Mouse (Mus musculus) brain, embryonic 18.5 days (tissue): ENCODE measurements around the gene Mef2c.

ENCODE experiments used
- DNase-seq: peaks from one replicate; pipeline ENCODE4 v3.0.0-alpha.2; 2012; ENCODE audit warnings: low read depth, low spot score

Gene Mef2c

DNA sequence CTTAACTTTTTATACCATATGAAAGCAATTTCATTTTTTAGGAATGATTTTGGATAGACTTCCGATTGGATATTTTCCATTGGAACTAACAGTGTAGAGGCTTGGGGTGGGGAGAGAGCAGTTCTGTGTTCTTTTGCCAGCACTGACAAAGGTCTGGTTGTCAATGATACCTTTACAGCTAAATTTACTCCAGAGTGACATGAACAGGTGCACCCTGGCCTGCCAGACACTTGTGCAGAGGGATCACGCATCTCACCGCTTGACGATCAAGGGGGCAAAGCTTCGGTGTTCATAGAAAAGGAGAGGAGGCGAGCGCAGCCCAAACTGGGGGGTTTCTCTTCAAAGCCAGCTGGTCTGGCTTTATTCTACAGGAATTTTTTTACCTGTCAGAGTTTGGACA is at the start of gene Mef2c:
Gene Mef2c, plus strand, starts transcription at position 116 of the 400 bp plus-strand sequence.
- no peak for DNase-seq

DNA sequence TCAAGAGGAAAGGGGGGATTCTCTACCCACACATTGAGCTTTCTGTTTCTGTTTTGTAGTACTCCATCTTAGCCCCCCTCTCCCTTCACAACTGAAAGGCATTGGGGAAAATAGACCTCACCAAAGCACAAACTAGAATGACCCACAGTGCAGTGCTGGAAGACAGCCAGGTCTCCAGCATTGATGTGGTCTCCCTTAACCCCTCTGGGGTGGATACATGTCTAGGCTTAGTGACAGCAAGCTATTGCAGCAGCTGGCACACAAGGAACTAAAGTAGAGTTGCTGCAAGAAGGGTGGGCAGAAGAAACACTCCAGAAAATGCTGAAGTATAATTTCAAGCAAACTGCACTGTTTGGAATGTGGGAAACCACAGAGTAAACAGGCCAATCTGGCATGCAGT is 45.1 kb upstream of the Mef2c start:
- no peak for DNase-seq

DNA sequence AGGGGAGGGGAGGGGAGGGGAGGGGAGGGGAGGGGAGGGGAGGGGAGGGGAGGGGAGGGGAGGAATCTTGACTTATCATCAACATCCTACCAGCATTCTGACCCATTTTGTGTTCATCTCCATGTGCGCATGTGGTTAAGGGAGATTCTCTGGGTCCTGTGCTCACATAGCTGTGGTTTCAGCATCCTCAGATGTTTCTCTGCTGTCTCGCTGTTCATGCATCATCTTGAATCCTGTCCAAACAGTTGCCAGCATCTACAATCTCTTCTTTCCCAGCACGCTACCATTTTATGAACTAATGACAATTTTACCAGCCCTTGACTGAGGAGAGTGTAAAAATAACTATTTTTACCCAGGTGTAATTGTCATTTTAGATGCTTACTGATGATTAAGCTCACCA is 44.2 kb upstream of the Mef2c start:
- no peak for DNase-seq

DNA sequence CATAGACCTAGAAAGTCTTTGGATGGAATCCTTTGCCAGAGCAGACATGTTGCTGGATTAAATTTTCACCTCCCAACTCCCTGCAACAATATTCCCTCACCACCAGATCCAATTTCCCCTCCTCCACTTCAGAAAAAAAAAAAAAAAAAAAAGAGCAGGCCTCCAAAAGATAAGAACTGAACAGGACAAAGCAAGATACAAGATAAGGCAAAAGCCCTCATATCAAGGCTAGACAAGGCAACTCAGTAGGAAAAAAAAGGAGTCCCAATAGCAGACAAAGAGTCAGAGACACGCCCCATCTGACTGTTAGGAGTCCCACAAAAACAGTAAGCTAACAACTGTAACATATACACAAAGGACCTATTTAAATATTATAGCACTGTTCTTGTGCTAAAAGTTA is 43.2 kb upstream of the Mef2c start:
- no peak for DNase-seq

DNA sequence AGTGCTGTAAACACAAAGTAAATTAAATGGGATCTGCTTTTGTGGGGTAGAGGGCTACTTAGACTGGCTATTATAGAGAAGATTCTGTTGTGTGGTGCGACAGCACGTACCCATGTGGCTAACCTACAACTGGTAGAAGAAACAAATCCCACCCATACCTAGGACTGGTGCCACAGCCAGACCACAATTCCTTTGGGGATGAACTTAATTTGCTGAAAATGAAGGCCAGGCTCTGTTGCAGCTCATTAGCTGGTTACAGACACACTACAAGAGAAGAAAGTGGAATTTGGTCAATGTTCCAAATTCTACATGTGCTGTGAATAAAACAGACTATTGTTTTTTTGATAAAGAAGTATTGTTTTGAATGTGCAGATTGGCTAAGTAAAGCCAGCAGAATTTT is 42.3 kb upstream of the Mef2c start:
- no peak for DNase-seq

DNA sequence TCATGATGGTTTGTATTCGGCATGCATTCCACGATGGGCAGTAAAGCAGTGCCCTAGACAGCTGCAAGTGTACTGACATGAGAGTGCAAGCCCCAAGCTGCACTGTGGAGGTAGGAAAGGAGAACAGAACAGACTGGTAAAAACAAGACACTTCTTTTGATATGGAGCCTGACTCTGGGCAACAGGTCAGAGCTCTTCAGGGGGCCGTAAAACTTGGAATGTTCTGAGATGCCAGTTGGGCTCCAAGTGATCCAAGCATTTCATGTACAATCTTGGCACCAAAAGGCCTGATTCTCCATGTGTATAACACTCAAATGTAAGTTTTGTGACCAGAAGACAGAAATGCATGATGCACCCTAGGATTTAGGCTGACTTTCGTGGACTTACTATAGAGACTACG is 37.1 kb upstream of the Mef2c start:
- no peak for DNase-seq

DNA sequence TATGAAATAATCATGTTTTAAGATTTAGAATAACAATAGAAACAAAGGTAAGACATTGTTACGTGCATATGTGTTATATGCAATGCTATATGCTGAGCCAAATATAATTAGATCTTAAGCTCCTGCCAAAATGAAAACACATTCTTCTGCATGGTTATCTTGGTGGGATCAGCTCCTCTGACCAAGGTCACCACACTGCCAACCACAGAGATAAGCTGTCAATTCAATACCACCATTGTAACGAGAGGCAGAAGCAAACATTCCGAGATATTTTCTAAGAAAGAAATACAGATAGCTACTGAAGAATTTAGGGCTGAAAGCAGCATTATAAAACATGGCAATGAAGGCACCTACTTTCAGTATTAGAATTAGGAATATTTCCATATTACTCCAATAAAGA is 35.0 kb upstream of the Mef2c start:
- no peak for DNase-seq

DNA sequence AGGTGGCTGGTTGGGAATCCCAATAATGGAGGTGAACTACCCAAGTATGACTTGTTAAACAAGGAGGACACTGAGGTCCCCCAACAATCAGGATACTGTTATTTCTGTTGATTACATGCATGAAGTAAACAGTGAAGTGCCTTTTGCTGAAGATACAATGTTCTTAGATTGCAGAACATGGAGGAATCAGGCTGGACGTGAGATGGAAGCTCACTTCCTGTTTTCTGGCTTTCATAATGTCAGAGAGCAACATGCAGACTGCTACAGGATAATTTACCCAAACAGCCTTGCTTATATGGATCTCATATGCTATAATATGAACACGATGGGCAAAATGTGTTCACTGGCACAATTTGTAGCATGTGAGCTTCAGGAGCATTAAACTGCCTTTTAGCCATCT is 30.1 kb upstream of the Mef2c start:
- no peak for DNase-seq

DNA sequence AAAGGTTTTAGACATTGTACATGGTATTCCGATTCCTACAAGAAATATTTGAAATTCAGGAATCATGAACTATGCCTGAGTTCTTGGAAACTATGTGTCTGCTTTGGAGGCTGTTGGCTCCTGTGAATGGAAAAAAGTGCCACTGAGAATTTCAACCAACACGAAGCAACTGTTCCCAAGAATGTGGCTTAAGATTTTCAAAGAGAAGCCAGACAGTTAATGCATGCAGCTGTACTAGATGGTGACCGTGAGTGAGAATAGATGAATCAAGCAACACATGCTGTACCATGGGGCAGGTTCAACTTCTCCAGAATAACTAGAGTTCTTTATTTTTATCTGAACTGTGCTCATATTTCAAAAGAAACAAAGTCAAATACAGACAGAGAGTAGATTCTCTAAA is 23.4 kb upstream of the Mef2c start:
- peak; percentile 34 for DNase-seq

DNA sequence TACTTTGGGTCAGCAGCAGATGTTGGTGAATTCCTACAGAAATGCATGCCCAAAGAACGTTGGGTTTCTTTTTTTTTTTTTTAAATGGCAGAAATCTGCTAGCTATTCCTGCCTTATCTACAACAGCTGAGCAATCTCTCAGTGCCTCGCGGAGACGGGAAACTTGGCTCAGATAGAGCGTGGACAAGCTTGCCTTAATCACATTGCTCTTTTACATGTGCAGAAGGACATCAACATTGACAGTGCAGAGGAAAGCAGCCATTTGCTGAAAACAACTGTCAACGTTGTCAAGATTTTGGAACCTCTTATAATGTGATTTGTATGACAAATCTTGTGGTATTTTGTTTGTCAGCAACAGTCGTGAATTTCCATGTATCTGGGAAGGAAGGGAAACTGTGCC is 22.5 kb upstream of the Mef2c start:
- peak; percentile 62 for DNase-seq

DNA sequence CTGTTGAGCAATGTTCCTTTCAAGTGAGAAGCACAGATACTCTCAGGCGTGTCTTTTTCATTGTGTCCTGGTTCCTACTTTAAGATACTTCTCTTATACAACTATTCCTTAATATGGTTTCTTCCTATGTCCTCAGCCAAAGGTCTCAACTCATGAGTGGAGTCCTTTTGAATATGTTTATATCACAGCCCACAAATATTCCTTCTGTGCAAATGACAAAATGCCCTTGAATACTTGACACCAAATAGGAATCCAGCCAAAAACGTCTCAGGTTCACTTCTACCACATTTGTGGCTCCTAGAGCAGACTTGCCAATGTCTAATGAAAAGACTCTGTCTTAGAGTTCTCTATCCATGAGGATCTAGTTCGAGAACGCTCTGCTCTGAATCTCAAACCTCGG is 21.7 kb upstream of the Mef2c start:
- no peak for DNase-seq

DNA sequence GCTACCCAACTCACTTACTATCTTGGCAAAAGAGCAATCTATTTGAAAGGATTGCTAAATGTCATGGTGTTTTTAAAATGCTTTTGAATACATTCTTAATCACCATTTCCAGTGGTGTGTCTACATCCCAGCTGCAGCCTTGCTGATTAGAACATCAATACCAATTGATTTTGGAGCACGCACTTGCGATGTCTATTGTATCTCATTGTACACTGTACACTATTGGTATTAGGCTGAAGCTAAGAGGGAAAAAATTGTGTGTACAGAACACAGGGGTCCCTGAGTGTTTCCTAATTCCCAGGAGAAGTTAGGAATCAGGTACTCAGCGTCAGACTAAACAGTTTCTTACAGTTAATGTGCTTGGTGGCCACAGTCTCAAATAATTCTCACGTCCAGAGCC is 19.6 kb upstream of the Mef2c start:
- DNase-seq: no peak

DNA sequence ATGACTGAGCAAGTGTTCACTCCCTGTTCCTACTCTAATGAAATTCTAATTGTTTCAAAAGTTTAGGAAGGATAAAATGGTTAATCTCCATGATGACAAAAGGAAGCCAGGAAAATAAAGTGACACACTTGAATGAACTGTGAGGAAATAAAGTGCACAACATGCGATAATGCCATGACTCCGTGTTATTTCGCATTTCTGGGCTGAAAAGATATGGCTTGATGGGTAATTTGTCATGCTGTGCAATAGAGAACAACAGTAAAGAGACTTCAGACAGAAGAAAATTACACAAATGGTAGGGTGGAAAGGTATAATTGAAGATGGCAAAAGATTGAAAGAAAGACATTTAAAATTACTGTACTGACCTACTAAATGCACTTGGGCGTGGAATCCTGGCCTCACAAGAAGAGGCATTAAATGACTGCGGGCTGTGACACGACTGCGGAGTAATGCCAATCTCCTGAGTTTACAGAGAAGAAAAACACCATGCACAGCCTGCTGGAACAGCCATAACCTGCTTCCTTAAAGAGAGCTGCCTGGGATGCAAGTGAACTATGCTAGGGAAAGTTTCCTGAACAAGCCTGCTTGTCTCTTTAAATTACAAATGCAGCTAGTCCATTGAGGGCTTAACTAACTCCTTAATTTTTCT is 19.0 kb upstream of the Mef2c start:
- peak; percentile 3 for DNase-seq

DNA sequence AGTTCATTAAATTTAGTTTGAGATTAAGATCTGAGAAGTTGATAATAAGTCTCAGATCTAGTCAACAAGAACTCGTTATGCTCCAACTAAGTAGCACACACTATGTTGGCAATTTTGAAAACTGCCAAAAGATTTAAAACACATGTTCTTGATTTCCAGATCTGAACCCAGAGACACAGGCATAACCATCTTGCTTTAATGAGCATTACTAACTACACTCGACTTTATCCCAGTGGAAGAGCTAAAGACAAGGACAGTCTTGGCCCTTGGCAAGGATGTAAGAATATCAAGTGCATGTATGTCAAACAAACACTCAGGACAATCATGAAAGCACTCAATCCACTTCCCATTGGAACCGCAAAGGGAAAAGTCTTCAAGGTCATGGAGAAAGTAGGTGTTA is 11.8 kb upstream of the Mef2c start:
- DNase-seq: no peak

DNA sequence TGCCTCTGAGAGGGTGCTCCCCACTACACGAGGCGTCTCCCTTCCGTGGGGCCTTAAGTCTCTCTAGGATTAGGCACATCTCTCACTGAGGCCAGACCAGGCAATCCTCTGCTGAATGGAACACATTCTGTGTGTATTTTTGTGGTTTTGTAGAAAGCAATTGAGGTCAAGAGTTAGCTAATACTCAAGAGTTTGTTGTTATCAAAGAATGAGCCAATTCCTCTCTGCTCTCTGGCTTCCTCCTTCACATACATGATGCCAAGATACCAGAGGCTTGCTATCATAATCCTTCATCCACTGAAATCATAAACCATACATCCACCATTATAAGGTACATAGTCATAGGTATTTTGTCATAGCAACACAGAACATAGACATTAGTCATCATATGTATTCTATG is 6.1 kb upstream of the Mef2c start:
- no peak for DNase-seq

DNA sequence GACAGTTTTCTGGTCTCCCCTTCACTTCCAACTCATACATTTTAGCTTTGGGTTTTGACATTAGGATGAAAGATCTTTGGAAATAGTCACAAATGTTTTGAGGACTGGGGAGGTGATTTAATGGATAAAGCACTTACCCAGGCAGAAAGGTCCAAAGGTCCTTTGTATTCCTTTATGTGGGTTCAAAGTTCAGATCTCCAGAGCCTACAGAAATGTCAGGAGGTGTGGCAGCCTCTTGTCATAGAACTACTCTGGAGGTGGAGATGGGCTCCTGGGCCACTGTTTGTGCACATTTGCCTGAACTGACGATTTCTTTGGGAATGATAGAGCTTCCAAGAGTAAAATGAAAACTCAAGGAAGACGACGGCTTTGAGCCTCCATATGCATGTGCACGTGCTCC is 4.3 kb upstream of the Mef2c start:
- no peak for DNase-seq

DNA sequence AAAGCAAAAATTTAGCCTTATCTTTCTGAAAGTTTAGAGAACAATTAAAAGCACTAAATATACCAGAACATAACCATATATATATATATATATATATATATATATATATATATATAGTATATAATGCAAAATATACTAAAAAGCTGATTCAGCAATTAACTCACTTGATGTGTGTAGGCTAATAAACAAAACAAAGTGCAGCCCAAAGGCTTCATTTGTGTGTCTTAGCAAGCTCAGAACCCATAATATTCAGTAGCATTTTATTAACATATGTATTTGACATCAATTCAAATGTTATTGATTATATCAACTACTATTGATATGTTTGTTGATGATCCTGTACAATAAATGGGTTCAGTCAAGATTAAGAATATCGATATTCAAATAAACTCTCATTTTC is 3.9 kb downstream of the Mef2c start:
- no peak for DNase-seq

DNA sequence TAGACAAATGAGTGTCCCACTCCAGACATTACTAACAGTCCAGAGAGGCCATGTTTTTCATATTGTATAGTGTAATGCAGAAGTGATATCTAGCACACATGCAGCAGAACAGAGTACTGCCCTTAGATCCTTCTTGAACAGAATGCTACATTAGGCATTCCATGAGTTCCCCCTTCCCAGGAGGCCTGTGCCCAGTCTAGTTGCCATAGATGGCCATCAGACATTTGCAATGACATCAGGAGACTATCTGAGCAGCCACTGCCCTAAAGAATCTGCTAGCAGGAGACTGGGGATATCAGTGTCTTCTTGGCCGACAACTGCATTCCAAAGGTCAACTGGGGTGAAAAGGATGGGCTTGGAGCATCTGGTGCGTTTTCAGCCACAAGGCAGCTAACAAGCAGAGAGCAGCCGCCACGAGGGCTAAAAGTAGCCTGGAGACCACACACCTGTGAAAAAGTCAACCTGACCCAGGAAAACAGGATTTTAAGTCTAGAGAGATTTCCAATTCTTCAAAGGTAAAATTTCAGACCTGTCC is 11.2 kb downstream of the Mef2c start:
- DNase-seq: no peak

DNA sequence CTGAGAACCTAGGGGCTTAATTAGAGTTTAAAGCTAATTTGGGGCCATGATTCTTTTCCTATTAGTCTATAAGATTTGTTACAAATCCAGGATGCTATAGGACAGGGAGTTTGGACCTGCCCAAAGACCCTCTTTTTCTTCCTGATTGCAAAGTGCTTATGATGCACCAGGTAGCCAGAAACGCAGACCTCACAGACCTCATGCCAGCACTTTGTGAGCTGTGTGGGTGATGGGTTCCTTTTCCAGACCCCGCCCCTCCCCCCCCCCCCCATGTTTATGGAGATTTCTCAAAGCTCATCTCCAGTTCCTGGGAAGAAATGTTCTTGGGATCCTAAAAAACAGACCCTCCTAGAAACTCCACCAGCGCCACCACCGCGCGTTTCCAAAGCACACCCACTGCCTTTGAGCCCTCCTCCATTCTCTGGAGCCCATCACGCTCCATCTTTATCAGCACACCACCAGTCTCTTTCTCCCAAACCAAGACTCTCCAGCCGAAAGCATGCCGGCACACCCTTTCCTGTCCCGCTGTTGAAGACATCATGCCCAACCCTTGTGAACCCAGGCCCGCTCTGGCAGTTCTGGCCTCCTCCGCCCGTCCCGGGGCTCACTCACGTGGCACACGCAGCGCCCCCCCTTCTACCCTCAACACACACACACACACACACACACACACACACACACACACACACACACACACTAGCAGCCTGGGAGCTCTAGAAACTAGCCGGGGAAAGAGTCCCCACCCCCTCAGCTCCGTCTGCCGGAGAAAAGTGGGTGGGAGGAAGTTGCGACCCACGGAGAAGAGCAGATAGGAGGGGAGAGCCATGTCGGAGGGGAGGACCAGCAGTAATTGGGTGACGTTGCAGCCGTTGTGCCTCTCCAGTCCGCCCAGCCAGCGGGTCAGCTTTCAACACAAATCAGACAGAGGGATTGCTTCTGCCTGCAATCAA is 14.1 kb downstream of the Mef2c start:
- no peak for DNase-seq

DNA sequence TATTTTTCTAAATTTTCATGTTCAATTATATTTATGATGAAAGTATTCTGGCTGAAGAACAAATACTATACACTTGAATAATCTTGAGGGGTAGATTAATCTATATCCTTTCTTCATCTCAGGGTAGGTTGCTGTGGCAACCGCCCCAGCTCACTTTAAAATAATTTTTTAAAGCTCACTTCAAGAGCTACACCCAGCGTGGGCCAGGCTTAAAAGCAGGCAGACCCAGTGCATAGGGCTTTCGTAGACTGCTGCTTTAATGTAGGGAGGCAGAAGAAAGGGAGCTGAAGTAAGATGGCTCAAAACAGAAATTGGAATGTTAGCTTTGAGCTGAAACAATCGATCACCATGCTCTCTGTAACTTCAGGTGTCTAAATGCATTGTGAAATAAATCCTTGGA is 17.0 kb downstream of the Mef2c start:
- no peak for DNase-seq

DNA sequence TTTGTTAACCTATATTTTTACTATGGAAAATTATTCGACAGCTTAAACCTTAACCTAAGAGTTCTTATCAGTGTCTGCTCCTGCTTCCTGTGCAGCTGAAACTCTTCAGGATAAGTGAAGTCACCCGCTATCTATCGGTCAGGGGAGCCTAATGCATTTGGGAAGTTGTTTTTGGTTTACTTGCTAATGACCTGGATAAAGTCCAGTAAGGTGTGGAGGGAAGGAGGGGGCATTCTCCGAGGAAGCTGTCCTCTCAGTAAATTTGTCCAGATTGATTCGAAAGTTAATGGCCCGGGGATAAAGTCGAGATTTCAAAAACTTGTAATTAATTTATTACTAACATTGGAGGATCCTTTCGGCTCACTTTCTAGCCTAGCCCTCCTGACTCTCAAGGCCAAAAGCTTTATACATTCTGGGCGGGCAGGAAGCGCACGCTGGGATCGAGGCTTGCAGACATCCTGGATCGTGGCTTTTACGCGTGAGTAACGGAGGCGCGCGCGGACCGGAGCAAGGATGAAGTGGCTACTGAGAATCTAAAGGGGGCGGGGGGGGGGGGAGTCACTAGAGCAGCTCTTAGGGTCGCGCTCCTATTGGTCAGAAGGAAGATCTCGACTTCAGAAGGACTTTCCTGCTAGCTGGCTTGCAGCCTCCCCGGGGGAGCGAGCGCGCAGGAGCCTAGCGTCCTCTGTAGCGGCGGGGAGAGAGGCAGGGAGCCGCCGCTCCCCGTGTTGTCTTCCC is 19.6 kb downstream of the Mef2c start:
- no peak for DNase-seq
